Mouse (Mus musculus) MN1 (cell line): Measurements from ENCODE around the gene Mboat2.

Experiments used
- DNase-seq: peaks from one replicate; pipeline ENCODE4 v3.0.0-alpha.2; 2016; ENCODE audit warnings: low spot score

The Mboat2 gene

DNA sequence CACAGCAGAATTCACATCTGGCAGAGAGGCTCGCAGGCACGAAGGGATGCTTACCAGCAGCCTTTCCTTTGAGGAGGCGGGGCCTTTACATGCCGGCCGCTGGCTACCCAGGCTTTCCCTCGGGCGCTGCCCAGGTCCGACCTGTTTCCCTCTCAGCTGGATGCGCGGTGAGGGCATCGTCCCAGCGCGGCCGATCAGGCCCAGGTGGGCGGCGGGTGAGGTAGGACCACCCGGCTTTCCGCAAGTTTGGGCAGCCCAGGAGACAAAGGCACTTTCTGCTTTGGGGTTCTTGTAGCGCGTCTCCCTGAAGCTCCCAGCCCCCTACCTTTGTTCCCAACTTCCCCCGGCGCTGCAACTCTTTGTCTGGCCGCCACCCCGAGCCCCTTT lies at the start of gene Mboat2:
Mboat2 (plus strand) TSS at position 114 of the 387 bp plus-strand sequence.
- peak; percentile 78 for DNase-seq

DNA sequence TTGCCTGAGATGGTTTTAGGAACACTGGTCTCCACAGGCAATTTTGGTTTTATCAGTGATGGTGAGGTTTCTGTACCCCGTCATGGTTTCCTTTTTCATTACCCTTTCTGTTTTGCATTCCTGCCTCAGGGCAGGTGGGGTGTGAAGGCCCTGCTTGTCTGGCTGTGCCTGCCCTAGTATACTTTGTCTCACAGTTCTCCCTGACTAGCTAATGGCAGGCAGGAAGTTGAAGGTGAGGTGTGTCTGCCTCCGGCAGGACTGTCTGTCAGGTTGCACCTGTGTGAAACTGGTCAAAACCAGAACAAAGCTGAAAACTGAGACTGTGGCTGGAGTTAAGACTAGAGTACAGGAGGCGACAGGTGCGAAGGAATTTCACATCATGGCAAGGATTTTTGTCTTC lies 46.9 kb upstream of the Mboat2 start:
- DNase-seq, result no peak

DNA sequence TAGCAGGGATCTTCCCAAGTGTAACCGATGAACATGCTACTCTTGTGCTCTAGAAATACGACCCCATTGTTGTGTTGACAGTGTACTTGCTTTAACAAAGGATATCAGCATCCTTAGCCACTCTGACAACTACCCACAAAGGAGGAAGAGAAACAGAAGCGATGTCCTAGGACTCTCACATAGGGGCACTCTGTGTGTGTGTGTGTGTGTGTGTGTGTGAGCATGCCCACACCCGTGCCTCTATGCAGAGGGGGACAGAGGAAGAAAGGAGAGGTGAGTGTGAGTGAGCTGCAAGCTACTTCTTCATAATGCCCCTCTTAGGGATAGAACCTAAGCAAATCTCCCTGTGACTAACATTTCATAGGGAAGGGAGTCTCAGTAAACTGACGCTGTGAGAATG lies 44.8 kb upstream of the Mboat2 start:
- no peak for DNase-seq

DNA sequence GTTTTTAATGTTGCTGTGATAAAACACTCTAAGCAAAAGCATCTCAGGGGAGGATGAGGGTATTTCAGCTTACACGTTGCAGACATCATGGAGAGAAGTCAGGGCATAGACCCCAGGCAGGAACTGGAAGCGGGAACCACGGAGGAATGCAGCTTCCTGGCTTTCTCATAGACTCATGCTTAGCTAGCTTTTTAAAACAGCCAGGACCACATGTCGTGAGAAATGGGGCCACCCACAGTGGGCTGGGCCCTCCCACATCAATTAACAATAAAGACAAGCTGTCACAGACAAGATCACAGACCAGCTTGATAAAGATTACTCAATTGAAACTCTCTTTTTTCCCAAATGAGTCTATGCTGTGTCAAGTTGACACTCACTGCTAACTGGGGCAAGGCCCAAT lies 44.4 kb upstream of the Mboat2 start:
- no peak for DNase-seq

DNA sequence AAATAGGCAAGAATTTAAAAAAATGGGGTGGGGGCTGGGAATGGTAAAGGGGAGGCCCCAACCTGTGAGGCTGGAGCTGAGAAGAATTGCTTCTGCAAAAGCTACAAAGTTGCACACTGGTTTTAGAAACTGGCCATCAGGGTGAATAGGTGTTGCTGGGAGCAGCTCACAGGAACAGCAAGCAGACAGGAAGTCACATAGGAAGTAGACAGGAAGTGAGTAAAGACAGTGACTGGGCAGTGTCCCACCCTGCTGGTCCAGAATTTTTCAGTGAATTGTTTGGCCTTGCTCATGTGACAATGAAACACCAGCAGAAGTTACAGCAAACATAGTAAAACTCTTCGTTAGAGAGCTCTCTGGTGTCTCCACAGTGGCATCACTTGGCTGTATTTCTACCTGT lies 41.0 kb upstream of the Mboat2 start:
- DNase-seq, result no peak

DNA sequence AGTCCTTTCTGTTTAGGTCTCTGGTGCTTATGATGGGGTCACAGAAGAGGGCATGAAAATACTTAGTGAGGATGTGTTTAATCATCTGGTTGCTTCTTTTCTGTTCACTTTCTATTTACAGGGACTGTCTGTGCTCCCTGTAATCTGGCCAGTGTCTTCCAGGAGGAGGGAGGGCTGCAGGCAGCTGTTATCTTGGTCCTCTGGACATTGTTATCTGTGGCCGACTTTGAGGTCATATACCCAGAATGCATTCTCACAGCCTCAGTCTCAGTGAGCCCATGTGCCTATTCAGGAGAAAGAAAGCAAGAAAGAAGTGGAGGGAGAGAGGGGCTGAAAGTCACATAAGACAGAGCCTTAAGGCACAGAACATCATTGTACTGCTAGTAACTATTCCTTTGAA lies 19.4 kb upstream of the Mboat2 start:
- DNase-seq, result no peak

DNA sequence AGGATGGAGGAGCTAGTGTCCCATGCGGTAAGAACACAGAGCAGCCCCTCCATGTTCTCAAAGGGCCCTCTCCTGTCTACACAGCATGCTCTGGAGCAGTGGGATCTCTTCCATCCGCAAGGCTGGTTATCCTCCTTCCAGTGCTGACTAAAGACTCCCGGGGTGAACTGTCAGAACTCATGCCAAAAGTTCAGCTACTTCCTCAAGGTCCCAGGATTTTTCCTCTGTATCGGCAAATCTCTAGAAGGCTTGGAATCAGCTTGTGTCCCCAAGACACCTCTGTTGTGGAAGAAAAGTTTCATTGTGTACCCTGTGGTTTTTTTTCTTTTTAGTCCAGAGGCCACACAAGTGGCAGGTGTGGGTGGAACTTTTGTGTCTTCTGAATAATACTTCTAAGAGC lies 18.8 kb upstream of the Mboat2 start:
- DNase-seq, result no peak

DNA sequence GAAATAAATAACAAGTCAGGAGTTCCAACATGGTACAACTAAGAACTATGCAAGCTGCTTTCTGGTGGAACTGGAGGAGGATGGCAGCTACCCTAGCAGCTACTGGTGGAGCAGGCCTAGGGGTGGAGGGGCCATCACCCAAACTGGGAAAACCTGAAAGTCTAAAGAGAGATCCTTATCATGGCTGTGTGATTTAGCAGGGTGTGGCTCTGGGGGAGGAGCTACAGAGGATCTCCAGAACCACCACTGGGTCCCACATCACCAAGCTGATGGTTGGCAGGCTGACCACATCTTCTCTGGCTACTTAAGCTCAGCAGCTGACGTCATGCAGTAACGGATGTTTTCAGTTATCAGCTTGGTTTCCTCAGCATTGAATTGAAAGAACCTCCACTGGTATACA lies 7.8 kb upstream of the Mboat2 start:
- DNase-seq, result peak; percentile 23

DNA sequence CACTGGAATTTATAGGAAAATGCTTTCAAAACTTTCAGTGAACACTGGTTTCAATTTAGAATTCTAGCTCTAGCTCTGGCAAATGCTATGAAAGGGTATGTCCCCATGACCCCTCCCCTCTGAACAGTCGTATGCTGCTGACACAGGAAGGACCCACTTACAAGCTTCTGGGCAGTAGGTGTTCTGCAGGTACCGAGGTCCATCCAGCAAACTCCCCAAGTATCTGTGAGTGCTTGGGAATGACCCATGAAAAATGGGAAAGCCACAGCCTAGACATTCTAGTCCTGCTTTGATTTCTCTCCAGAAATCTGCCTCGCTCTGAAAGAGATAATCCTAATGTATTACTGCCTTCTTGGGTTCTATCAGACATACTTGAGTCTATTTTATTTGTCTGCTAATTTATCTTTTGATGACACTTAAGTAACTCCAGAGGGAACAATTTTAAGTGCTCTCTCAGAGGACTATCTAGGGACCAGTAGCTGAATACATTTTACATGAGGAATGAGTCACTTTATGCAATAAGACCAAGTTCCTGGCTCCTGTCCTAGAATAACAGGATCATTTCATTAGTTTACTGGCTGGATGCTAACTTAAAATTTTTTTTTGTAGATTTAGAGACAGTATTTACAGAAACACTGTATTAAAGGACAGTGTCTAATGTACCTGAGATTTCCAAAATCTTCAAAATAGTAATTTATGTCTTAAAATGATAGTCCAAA lies 6.9 kb upstream of the Mboat2 start:
- DNase-seq, result peak; percentile 63

DNA sequence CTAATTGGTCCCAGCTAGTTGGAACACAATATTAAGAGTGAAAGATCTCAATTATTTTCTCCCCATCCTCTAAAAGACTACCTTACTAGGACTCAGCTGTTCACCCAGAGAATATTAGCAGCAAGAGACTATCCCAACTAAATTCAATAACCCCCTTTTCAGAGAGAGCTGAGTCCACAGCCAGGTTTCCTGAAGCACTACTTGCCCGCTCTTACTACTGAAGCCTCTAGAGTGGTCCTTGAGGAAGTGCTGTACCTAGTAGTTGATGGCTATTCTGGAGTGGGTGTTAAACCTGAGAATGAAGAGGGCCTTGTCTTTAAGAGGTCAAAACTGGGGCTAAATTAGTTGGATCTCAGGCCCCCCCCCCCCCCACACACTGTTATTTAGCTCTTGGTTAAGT lies 593 bp upstream of the Mboat2 start:
- no peak for DNase-seq

DNA sequence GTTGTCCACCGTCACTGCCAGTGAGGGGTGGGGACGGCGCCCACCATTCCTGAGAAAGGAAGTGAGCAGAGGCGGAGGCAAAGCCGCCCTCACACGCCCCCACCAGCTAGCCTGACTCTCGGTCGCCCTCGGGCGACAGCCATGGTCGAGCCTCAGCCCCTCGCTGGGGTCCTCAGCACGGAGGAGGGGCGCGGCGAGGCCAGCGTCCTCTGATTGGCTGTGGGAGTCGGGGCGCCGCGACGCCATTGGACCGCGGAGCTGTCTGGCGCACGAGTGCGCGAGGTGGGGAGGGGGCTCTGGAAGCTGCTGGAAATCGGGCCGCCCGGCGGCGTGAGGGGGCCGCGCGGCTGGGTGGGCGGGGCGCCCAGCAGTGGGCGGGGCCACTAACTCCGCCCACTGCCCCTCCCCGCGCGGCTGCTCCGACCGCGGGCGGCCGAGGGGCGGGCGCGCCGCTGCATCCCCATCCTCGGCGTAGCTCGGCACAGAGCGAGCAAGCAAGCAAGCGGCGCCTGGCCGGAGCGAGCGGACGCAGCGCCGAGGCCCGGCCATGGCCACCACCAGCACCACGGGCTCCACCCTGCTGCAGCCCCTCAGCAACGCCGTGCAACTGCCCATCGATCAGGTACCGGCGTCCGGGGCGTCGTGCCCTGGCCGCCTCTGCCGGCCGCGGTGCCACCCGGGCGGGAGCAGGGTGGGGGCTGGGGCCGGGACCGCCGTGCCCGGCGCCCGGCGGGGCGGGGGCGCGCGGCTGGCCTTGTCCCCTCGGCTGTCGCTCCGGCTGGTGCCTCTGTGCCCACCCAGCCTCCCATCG lies 679 bp downstream of the Mboat2 start:
- peak; percentile 92 for DNase-seq

DNA sequence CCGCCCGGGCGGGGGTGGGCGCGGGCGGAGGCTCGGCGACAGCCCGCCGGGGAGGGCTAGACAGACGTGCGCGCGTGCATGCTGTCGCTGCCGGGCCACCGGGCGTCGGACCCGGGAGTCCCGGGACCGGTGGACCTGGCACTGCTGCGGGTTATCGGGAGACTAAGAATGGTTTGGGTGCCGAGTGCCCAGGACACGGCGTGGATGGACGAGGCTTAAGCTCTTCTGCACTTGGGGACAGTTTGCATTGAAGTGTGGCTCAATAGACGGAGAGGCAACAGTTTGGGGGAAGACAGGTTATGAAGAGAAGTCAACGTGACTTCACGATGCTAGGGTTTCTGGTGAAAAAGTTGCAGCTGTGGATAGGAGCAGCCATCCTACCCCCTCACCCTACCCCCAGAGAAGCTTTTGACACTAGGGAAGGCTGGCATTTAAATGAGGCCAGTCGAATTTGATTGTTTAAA lies 1.3 kb downstream of the Mboat2 start:
- peak; percentile 24 for DNase-seq

DNA sequence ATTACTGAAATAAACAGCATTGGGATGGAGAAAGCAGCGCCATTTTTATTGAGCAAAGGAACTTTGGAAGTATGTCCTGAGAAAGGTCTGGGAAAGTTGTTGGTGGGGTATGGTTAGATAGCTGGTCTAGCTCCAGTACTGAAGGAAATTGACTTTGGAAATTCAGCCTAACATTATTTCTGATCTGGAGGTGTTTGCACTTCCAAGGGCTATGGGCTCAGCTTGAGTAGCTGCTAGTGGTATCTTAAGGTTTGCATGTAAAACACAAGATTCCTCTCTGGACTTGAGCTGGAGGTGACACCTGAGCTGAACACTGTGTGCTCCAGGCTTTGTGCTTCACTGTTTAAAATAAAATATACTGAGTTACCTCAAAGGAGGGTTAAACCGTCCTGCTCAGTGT lies 1.8 kb downstream of the Mboat2 start:
- DNase-seq, result no peak

DNA sequence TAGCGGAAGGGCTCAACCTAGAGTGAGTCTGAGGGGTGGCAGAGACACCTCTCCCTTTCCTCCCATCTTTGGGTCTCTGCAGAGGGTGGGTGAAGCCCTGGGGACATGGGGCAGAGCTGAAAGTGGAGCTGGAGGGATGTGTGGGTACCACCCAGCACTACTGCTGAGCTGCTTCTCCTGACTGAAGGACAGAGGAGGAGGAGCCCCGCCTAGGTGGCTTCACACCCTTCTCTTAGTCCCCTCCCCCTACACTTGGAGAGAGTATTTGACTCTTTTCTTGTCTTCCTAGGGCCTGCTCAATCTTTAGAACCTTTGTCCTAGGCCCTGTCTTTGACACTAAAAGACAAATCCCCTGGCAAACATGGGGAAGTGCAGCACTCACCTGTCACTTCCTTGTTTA lies 7.3 kb downstream of the Mboat2 start:
- no peak for DNase-seq

DNA sequence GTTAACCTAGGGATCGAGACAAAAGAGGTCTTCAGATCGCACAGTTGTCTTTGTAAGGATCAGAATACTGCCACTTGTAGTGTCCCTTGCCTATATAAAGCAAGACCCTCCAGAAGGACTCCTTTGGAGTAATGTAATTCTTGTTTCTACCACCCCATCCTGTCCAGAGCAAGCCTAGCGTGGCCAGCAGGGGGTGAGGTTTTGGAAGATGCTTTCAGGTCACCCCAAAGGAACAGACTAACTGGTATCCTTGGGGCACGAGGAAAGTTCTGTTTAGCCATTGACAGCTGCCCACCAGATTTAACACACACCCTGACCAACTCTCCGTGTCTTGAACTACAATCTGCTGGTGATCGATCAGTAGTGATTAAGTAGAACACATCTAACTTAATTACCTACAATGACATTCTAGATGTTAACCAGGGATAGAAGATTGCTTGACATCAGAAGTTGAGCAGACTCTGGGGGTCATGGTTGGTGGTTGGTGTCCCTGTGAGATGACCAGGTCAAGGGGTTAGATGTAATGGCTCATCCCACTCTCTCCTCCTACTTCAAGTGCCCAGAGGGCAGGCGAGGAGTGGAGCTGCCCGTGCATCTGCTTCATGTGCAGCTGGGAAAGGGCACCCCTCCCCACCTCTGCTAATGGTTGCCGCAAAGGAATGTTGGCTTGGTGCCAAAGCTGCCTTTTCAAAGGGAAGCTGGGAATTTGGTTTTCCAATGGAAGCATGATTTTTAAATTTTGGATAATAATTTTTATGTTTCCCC lies 10.6 kb downstream of the Mboat2 start:
- DNase-seq, result peak; percentile 14

DNA sequence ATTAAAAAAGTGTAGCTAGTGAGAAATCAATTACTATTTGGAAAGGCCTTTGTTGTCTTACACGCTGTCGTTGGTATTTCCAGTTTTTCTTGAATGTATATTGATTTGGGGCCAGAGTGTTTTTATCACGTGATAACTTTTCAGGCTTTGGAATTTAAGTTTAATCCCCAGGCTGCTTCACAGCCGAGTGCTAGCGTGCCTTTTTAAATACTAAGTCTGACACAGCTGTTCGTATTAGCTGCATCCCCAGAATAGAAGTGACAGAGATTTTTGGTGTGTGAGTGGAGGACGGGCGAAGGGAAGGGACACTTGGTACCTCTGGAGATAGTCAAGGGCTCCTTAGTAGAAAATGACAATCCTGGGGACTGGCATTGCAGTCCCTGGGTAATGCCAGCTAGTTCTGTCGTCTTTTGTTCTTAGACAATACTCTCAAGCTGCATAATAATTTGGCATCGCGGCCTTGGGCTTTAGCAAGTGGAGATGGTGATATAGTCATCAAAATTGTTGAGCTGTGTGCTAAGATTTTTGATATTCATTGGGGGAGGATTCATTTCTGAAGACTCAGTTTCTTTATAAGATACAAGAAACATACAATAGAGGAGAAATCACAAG lies 11.7 kb downstream of the Mboat2 start:
- DNase-seq, result no peak

DNA sequence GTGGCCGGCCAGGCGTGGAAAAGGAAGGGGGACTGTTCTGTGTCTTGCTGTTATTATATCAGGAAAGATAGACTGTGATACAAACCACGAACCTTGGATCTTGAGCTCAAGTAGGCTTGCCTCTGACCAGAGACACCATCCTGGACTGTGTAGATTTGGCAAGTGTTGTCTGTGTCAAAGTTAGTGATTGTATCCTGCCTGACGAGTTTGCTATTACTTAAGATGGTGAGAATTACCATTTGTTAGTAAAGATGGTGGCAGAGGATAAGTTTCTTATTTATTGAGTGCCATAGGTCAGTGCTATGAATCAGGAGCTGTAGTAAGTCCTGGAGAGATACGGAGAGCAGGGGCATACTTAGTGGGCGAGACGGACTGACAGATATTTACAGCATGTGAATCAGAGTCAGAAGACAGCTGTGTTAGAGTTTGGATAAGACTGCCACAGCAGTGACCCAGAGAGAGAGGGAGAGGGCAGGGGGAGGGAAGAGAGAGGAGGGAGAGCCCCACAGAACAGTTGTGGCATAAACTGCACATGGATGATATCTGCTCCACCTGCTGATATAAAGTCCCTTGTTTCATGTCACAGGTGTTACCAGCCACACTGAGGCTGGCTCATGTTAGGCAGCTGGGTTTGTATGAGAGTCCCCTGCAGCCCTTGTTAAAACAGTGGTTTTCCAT lies 12.9 kb downstream of the Mboat2 start:
- DNase-seq, result no peak

DNA sequence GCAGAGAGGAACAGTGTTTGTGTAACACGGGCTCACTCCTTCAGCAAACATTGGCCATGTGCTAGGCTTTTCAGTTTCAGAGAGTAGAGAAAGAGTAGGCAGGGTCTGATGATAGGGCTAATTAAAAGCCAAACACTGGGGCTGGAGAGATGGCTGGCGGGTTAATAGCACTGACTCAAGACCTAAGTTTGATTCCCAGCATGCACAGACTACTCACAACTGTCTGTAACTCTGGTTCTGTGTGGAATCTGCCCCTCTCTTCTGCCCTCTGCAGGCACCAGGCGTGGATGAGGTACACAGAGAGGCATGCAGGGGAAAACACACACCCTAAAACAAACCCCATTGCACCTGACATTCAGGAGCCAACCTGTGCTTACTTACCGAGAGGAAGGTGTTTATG lies 14.7 kb downstream of the Mboat2 start:
- no peak for DNase-seq

DNA sequence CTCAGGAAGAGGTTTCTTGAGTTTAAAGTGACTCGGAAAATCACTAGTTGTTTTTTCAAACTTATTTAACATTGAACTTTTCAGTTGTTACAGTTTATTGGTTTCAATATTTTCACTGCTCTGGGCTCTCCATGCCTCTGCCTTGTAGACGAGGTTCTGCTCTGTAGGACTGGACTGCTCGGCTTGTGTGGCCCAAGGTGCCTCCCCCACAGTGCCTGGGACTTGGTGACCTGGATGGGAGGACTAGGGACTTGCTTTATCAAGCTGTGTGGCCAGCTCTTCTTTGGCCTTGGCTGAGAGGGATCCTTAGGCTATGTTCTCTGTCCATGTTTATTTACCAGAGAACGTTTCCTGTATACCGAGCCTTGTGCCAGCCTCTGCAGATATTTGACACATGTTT lies 17.4 kb downstream of the Mboat2 start:
- DNase-seq, result no peak

DNA sequence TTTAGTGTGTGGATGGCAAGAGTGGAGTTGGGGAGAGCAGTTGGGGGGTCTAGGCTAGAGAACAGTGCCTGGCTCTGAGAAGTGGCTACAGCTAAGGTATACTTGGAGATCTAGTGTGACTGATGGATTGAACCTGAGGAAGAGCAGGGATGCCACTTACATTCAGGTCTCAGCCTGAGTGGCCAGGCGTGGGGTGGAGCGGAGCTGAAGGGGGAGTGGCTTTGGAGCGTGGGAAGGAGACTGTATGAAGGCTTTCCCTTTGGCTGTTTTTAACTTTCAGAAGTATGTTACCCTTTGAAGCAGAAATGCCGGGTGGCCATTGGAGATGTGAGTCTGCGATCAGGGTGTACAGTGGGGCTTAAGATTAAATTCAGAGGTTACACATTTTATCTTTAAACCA lies 26.7 kb downstream of the Mboat2 start:
- DNase-seq, result no peak

DNA sequence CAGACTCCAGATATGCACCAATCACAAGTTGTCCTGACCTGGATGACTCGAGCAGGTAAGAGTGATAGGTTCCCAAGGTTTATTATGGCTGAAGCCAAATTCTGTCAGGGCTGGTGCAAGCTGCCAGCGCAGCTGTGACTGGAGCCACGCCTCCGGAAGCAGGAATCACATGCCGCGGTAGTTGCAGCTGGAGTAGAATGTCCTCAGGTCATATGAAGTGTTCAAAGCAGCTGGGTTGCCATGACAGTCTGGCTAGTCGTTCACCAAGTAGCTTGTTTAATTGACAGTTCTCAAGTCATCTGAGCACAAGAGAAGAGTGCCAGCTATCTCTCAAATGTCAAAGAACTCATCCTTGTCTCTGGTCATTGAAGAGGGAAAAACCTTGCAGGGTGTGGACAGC lies 28.7 kb downstream of the Mboat2 start:
- DNase-seq, result no peak

DNA sequence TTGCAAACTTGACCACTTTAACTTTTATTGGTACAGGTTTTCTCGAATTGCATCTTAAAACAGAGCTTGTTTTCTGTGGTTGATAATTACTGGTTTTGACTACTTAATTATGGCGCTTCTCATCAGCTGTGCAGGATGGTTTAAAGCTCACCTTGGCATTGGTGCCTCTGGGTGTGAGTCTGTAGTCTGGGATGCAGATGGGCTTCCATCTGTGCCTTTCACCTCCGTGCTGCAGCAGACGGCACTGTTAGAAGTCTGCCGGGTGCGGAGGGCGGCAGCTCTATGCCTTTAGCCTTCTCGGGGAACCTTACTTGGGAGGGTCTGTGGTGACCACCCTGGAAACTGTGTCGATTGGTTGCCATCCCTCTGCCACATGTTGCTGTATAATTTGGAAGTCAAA lies 29.8 kb downstream of the Mboat2 start:
- no peak for DNase-seq
